Mouse (Mus musculus) hindbrain, embryonic 14.5 days (tissue): Measurements from ENCODE around the gene Ccsap. TPM values are rescaled to one million over a fixed set of nuclear protein-coding genes. Genes with fewer than 3 reads are reported as not detected.

Experiments
- ATAC-seq: fragments of 200-750 bp; cut with Nextera tagmentation; 2 replicates; pipeline ENCODE4 v1.8.0; 2017; ENCODE audit warnings: moderate number of reproducible peaks, mild to moderate bottlenecking, moderate TSS enrichment, moderate library complexity; ENCODE audit not compliant: low FRiP score
- DNase-seq: peaks from one replicate; pipeline ENCODE4 v3.0.0-alpha.2; 2015; ENCODE audit warnings: low spot score
- H3K27ac ChIP-seq: fragments of 300-500 bp; sonication (generic); 2 replicates; pipeline ENCODE4 v1.5.1; 2014; ENCODE audit warnings: mild to moderate bottlenecking, moderate library complexity
- H3K27me3 ChIP-seq: fragments of 300-500 bp; sonication (generic); 2 replicates; pipeline ENCODE4 v1.6.1; 2014; ENCODE audit warnings: mild to moderate bottlenecking, low read length, mixed read lengths; ENCODE audit not compliant: control insufficient read depth, insufficient read depth
- H3K36me3 ChIP-seq: fragments of 300-500 bp; sonication (generic); replicated peaks from 2 replicates; pipeline ENCODE4 v1.6.1; 2014; ENCODE audit not compliant: control insufficient read depth, insufficient read depth
- H3K4me1 ChIP-seq: fragments of 300-500 bp; sonication (generic); replicated peaks from 2 replicates; pipeline ENCODE4 v1.6.1; 2014; ENCODE audit warnings: antibody characterized with exemption, low read length, mixed read lengths; ENCODE audit not compliant: control insufficient read depth, insufficient read depth
- H3K4me2 ChIP-seq: fragments of 300-500 bp; sonication (generic); replicated peaks from 2 replicates; pipeline ENCODE4 v1.6.1; 2014; ENCODE audit warnings: mild to moderate bottlenecking, moderate library complexity
- H3K4me3 ChIP-seq: fragments of 300-500 bp; sonication (generic); replicated peaks from 2 replicates; pipeline ENCODE4 v1.5.1; 2014; ENCODE audit warnings: mild to moderate bottlenecking, low read length
- H3K9ac ChIP-seq: fragments of 300-500 bp; sonication (generic); 2 replicates; pipeline ENCODE4 v1.6.1; 2014
- H3K9me3 ChIP-seq: fragments of 300-500 bp; sonication (generic); 2 replicates; pipeline ENCODE4 v1.6.1; 2016; ENCODE audit warnings: low read length; ENCODE audit not compliant: control insufficient read depth
- WGBS: fragments of 180-500 bp; shearing (Covaris S2); extraction: QIAGEN DNeasy Blood & Tissue Kit; methylation state at CpG from one replicate; pipeline ENCODE4 v1.1.7; 2014; 5-methylcytosine and 5-hydroxymethylcytosine counted together
- polyA plus RNA-seq: library from polyadenylated mRNA; unstranded; fragments of >200 nt; fragmentation: Nextera tagmentation; extraction: Ambion mirVana; gene quantifications from 2 replicates; pipeline ENCODE4 v1.2.1, GENCODE M21; 2014

Ccsap gene
- polyA plus RNA-seq, 1 experiment from 2014 or later, result 5.0 TPM

GRCm38 (mm10) chr8:123836354-123836753, 23.7 kb downstream of the Ccsap start:
- no peak for DNase-seq
- H3K4me3 ChIP-seq, result no peak overlapping the region
- no peaks in the 10 kb centered on the region for H3K4me1 ChIP-seq
- 87% methylated on average over 6 of the region's 6 CpGs for WGBS
- no peak overlapping the region for H3K9ac ChIP-seq
- no peaks in the 10 kb centered on the region for H3K9me3 ChIP-seq
- peaks cover 59% of the 10 kb centered on the region for H3K36me3 ChIP-seq
- no peak overlapping the region for H3K27ac ChIP-seq
- no peak overlapping the region for H3K4me2 ChIP-seq
- ATAC-seq, result no peak
- no peaks in the 10 kb centered on the region for H3K27me3 ChIP-seq

GRCm38 (mm10) chr8:123835451-123835850, 24.6 kb downstream of the Ccsap start:
- Histone ChIP-seq H3K4me1 (no peaks in the 10 kb centered on the region), H3K27me3 (no peaks in the 10 kb centered on the region), H3K4me3 (no peak overlapping the region), H3K36me3 (peaks cover 68% of the 10 kb centered on the region), H3K9ac (no peak overlapping the region), H3K4me2 (no peak overlapping the region), H3K9me3 (no peaks in the 10 kb centered on the region), H3K27ac (no peak overlapping the region)
- ATAC-seq (no peak), DNase-seq (peak; percentile 73)
- 59% methylated on average over 9 of the region's 9 CpGs for WGBS

- no peak overlapping the region for H3K4me3 ChIP-seq
- no peak for ATAC-seq
- no peak overlapping the region for H3K9ac ChIP-seq
- no peaks in the 10 kb centered on the region for H3K9me3 ChIP-seq
- peaks cover 88% of the 10 kb centered on the region for H3K36me3 ChIP-seq
- no peak overlapping the region for H3K4me2 ChIP-seq
- 97% methylated on average over 4 of the region's 4 CpGs for WGBS
- no peaks in the 10 kb centered on the region for H3K4me1 ChIP-seq
- no peak overlapping the region for H3K27ac ChIP-seq
- DNase-seq, result no peak
- H3K27me3 ChIP-seq, result no peaks in the 10 kb centered on the region
Observed at GRCm38 (mm10) chr8:123832757-123833156, 27.3 kb downstream of the Ccsap start.

GRCm38 (mm10) chr8:123827523-123827922, 32.5 kb downstream of the Ccsap start:
- no peak overlapping the region for H3K27ac ChIP-seq
- H3K4me3 ChIP-seq, result no peak overlapping the region
- H3K4me1 ChIP-seq, result no peaks in the 10 kb centered on the region
- no peak overlapping the region for H3K4me2 ChIP-seq
- no peak overlapping the region for H3K9ac ChIP-seq
- H3K36me3 ChIP-seq, result peaks cover 78% of the 10 kb centered on the region
- DNase-seq (no peak), ATAC-seq (no peak)
- no peaks in the 10 kb centered on the region for H3K27me3 ChIP-seq
- no peaks in the 10 kb centered on the region for H3K9me3 ChIP-seq
- 93% methylated on average over 13 of the region's 13 CpGs for WGBS

- no peaks in the 10 kb centered on the region for H3K4me1 ChIP-seq
- no peak for ATAC-seq
- no peak for DNase-seq
- H3K4me3 ChIP-seq, result no peak overlapping the region
- H3K4me2 ChIP-seq, result no peak overlapping the region
- peaks cover 73% of the 10 kb centered on the region for H3K36me3 ChIP-seq
- H3K27me3 ChIP-seq, result no peaks in the 10 kb centered on the region
- no peaks in the 10 kb centered on the region for H3K9me3 ChIP-seq
- no peak overlapping the region for H3K9ac ChIP-seq
- 89% methylated on average over 7 of the region's 7 CpGs for WGBS
- no peak overlapping the region for H3K27ac ChIP-seq
Observed at GRCm38 (mm10) chr8:123826758-123827157, 33.3 kb downstream of the Ccsap start.

GRCm38 (mm10) chr8:123826001-123826400, 34.0 kb downstream of the Ccsap start:
- no peaks in the 10 kb centered on the region for H3K27me3 ChIP-seq
- no peaks in the 10 kb centered on the region for H3K4me1 ChIP-seq
- no peak overlapping the region for H3K4me2 ChIP-seq
- 67% methylated on average over 9 of the region's 9 CpGs for WGBS
- no peak overlapping the region for H3K4me3 ChIP-seq
- no peaks in the 10 kb centered on the region for H3K9me3 ChIP-seq
- DNase-seq (no peak), ATAC-seq (no peak)
- no peak overlapping the region for H3K27ac ChIP-seq
- no peak overlapping the region for H3K9ac ChIP-seq
- peaks cover 66% of the 10 kb centered on the region for H3K36me3 ChIP-seq

GRCm38 (mm10) chr8:123823532-123824123, 36.4 kb downstream of the Ccsap start:
- H3K4me3 ChIP-seq, result no peak overlapping the region
- H3K4me1 ChIP-seq, result no peaks in the 10 kb centered on the region
- H3K9ac ChIP-seq, result no peak overlapping the region
- 95% methylated on average over 18 of the region's 18 CpGs for WGBS
- peaks cover 43% of the 10 kb centered on the region for H3K36me3 ChIP-seq
- no peaks in the 10 kb centered on the region for H3K27me3 ChIP-seq
- no peak overlapping the region for H3K4me2 ChIP-seq
- no peaks in the 10 kb centered on the region for H3K9me3 ChIP-seq
- DNase-seq (no peak), ATAC-seq (no peak)
- H3K27ac ChIP-seq, result no peak overlapping the region

- 96% methylated on average over 10 of the region's 10 CpGs for WGBS
- Histone ChIP-seq H3K4me2 (no peak overlapping the region), H3K27me3 (no peaks in the 10 kb centered on the region), H3K4me3 (no peak overlapping the region), H3K36me3 (peaks cover 38% of the 10 kb centered on the region), H3K4me1 (no peaks in the 10 kb centered on the region), H3K27ac (no peak overlapping the region), H3K9me3 (no peaks in the 10 kb centered on the region), H3K9ac (no peak overlapping the region)
- ATAC-seq, result no peak
- DNase-seq, result no peak
Observed at GRCm38 (mm10) chr8:123823111-123823510, 36.9 kb downstream of the Ccsap start.

GRCm38 (mm10) chr8:123820780-123821179, 39.2 kb downstream of the Ccsap start:
- H3K9ac ChIP-seq, result no peak overlapping the region
- WGBS, result 94% methylated on average over 6 of the region's 6 CpGs
- no peak overlapping the region for H3K4me3 ChIP-seq

More at GRCm38 (mm10) chr8:123820780-123821179, 39.2 kb downstream of the Ccsap start:
- DNase-seq (no peak), ATAC-seq (no peak)
- H3K27ac ChIP-seq, result no peak overlapping the region
- no peak overlapping the region for H3K4me2 ChIP-seq
- no peaks in the 10 kb centered on the region for H3K27me3 ChIP-seq
- H3K36me3 ChIP-seq, result peaks cover 29% of the 10 kb centered on the region
- H3K4me1 ChIP-seq, result no peaks in the 10 kb centered on the region
- H3K9me3 ChIP-seq, result no peaks in the 10 kb centered on the region
